Mouse (Mus musculus) hindlimb bud, embryonic 11.5 days (tissue): ENCODE measurements at regions not wholly inside any gene's neighbourhood (a gene's known extent, or its start where the extent isn't known, plus 50 kb on each side); places are given as distances from the start of the nearest gene placed in this dataset.

Experiments used
- DNase-seq: peaks from one replicate; pipeline ENCODE4 v3.0.0-alpha.2; 2012; ENCODE audit warnings: low read depth, low spot score; ENCODE audit errors: extremely low spot score

DNA sequence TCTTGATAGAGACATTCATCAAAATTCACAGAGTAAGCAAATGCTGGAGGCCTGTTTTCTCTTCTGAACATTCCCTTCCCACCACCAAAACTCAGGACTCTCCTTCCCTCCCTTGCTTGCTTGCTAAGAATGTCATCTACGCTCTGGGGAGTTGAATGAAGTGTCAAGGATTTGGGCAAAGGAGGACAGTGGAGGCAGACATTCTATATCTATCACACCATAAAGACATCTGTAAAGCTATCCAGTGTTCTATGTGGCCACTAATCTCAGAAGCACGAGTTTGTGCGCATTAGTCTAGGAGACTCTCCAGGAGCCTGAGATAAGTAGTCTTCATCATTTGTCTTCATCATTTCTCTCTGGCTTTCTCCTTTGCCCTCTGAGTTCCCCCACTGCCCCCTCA lies 94.1 kb upstream of the Dapk1 start:
- no peak for DNase-seq

DNA sequence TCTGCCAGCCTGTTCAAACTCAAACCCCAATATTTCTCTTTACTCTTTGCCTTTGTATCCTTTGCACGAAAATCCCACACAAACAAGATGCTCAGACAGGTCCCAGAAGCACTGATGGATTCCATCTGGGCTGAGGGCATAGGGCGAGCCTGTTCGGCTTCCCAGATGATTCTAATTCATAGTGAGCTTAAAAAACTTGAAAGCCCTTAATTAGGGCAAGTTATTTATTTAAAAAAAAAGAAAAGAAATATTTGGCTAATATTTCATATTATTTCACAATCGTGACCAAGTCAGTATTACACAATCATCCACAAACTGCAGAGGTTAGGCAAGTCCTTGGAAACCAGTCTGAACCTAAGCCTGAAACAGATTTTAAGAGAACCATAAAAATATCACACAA lies 93.7 kb upstream of the Dapk1 start:
- DNase-seq: no peak

- DNase-seq: no peak
Measured at GRCm38 (mm10) chr13:60508856-60509255, 92.9 kb upstream of the Dapk1 start.

DNA sequence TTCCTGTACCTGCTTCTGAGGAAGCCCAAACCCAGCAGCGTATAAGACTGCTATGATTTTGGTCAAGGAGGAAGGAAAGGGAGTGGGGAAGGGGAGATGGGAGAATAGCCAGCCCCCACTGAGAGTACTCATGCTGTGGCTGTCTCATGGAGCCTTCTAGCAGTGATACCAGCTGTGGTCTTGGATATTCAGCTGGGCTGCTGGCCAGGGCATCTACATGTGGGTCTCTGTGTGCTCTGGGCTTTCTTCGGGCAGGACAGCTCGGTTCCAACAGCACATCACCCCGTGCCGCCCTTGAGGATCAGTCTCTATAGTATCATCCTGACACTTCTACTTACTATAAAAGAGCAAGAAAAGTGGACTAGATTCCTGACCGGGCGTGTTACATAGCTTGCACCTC lies 90.6 kb upstream of the Dapk1 start:
- DNase-seq: no peak

DNA sequence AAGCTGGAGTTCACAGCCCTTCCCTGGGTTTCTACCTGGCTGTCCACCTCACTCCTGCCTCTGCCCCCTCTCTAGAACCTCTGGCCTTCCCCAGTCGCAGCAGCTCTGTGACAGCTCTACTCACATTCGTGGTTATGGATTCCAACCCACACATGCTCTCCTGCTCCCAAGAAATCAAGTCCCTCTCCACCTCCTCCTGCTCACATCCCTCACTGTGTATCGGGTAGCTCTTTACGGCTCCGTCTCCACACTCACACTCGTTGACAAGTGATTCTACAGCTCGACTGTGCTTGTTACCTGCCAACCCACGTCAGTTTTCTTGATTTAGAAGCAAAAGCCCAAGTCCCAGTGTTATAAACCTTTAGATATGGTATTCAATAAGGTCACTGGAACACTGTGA lies 90.1 kb upstream of the Dapk1 start:
- no peak for DNase-seq

DNA sequence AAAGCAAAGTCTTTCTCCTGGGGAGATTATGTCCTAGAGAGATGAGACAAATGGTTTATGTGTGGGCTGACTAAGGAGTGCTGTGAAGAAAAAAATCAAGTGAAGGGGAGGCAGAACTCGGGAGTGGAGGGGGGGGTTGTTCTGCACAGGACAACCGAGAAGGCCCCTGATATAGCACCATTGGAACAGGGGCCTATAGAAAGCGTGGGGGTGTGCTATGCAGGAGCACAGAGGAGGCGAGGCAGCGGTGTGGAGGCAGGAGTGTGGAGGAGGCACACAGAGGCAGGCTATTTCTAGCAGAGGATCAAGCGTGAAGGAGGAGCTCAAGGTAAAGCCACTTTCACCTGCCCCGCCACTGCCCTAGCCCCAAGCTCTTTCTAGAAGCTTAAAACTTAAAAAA lies 88.0 kb upstream of the Dapk1 start:
- no peak for DNase-seq

GRCm38 (mm10) chr13:60514806-60515205 lies 86.9 kb upstream of the Dapk1 start:
- DNase-seq: no peak

DNA sequence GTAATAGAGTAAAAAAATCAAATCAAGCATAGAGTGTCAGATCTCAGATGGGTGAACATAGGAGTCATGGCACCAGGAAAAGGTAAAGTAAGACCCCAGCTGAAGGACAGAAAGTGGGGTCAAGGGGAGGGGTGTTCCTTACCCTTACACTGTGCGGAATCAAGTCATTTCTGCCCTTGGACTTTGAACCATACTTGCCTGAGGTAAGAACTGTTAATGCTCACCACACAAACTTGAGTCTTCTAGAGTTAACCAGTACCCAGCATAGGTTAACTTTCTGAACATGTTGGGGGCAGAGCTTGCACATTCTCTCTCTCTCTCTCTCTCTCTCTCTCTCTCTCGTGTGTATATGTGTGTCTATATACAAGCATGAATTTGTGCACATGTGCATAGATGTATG lies 83.7 kb upstream of the Dapk1 start:
- DNase-seq: no peak

DNA sequence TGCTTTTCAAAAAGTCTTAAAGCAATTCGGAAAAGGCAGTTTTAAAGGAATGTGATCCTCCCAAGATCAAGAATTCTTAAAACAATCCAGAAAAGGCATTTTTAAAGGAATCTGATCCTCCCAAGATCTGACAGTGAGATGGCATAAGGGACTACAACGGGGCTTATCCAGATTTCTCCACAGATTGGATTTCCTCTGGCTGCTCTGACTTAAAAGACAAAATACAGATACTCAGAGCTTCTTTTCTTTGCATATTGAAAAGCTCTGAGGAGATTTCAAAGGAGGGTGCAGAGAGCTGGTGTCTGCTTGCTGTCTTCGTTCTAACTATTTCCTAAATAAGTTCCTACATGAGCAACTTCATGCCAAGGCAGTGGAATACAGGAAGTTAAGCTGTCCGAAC lies 82.0 kb upstream of the Dapk1 start:
- DNase-seq: no peak

GRCm38 (mm10) chr13:60522719-60523450 lies 78.9 kb upstream of the Dapk1 start:
- DNase-seq: no peak

- no peak for DNase-seq
Measured at GRCm38 (mm10) chr13:60527806-60528205, 73.9 kb upstream of the Dapk1 start.

DNA sequence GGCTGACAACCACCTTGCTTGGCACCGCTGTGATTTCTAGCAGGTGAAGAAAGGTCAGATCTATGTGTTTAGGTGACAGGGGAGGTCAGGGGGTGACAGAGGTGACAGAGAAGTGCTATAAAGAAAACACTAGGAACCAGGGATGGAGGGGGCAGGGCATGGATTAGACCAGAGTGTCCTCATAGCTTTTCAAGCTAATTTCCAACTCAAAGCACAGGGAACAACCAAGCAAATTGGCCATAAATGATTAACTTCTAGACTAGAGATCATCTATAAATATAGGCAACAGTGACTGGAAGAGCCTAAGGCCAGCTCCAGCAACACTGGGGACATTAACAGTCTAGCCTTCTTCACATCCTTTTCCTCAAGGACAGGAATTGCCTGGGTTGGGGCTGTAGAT lies 72.9 kb upstream of the Dapk1 start:
- DNase-seq: no peak

- DNase-seq: no peak
Measured at GRCm38 (mm10) chr13:60529381-60530069, 72.2 kb upstream of the Dapk1 start.

DNA sequence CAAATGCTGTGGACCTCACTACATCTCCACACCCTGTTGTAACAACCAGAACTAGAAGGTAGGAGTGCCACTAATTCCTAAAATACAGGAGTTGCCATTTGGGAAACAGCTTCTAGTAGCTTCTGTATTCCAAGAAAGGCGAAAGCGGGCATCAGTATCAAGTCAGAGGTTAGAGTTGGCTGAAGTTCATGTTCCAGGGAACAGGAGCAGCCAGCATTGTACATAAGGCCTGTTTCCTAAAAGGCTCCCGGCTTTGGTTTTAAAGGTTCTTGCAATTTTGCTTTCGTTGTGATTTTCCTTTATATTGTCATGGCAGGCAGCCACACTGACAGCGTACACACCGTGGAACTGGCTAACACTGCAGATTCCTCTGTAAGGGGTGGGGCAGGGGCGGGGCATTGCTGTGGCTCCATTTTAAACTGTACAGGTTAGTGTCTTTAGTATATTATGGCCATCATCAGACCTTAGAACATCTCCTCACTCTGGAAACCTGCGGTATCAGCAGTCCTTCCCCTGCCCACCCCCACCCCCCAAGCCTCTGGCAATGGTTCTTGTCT lies 67.8 kb upstream of the Dapk1 start:
- no peak for DNase-seq

DNA sequence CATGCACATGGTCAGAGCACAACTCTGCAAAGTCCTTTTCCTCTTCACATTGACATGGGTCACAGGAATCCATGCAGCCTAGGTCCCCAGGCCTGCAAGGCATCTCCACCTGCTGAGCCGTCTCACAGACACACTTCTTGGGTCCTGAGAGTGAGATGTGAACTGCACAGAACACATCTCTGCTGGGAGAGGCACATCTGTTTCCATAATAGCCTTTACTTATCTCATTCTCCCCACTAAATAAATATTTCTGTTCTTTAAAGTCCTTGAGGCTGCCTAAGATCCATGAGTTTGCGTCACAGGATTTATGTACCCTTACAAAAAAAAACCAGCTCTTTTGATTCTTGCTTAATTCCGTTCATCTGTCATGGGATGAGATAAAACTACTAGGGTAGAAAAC lies 67.2 kb upstream of the Dapk1 start:
- no peak for DNase-seq

DNA sequence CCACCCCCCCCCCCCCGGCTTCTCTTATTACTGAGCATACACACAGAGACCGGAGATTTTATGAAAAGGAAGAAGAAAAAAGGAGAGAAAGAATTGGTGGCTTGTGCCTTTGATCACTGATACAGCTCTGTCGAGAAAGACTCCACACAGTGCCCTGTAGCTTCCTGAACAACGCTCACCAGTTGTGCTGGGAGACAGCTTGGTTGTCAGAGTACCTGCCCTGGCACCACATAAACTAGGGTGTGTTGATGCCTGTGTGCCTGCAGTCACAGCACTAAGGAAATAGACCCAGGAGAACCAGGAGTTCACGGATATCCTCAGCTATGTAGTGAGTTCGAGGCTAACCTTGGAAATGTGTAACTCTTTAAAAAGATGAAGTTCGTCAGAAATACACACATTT lies 66.7 kb upstream of the Dapk1 start:
- DNase-seq: no peak

- DNase-seq: no peak
Measured at GRCm38 (mm10) chr13:60536725-60537124, 65.0 kb upstream of the Dapk1 start.

DNA sequence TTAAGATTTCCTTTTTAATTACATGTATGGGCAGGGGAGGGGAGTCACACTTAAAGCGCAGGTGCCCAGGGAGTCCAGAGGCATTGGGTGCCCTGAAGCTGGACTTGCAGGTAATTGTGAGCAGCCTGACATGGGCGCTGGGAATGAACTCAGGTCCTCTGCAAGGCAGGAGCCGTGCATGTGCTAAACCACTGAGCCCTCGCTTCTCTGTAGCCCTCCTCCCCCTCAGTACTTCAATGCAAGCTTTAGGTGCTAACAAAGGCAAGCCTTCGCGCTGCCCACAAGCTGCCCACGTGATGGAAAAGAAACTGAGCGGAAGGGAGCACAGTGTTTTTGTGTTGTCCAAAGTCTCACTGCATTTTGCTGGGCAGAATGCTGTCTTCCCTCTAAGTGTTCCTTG lies 63.6 kb upstream of the Dapk1 start:
- DNase-seq: no peak

DNA sequence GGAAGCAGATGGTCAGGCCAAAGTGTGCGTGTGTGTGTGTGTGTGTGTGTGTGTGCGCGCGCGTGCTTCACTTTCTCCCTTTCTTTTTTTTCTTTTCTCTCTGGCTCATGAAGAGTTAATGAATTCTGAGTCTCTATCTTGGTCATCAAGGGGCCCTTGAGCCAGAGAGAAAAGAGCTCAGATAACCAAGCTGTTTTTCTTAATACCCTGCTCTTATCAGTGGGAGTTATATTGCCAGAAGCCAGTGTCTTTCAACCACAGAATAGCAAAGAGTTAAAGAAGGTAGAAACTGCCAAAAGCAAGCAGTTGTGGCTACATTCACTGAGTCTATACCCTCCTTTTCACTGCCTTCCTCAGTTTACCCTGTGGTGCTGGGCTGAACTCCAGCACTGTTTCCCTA lies 60.6 kb upstream of the Dapk1 start:
- DNase-seq: no peak

DNA sequence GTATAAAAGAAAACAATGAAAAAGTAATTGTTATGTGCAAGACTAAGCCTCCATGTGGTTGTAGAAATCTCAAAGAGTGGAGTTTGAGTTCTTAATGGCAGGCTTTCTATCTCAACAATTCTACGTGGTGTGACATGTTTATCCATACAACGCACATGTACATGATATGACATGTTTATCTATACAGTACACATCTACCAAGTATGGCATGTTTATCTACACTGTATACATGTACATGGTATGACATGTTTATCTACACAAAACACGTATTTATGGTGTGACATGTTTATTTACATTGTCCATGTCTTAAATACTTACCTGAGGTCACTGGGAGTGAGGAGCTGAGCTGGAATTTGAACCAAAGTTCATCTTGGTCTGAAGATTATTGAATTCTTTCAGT lies 57.4 kb upstream of the Dapk1 start:
- no peak for DNase-seq

DNA sequence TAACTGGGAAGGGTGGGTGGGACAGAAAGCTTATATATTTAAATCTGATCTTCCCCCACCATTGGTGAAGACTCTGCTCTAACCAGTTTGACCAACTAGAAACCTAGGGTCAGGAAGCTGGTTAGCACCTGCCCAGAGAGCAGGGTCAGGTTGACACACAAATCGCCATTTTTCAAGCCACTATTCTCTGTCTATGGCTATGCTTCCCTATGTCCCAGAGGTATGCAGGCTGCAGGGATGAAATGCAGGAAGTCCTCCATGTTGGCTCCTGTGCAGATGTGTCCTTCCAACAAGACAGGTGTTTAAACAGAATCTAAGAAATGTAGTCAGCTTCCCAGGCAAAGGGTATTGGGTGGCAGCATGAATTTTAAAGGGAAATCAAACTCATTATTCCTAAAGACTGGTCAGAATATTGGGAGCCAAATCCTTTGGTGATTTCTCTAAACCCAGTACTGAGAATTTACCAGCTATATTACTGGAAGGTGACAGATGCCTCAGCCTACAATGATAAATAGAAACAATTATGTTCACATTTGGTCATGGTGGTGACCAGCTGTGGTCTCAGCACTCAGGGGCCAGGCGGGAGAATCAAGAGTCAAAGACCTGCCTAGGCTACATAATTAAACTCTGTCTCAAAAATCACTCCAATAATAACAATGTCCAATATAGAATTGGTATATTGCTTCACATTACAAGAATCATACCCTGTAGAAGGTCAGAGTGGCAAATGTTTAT lies 55.6 kb upstream of the Dapk1 start:
- no peak for DNase-seq
